Mouse (Mus musculus) lung, postnatal 0 days (tissue): ENCODE data around the gene Usb1.

Source experiments
- CTCF ChIP-seq: IDR thresholded peaks from 2 replicates; pipeline ENCODE4 v1.5.1; 2016; ENCODE audit warnings: antibody characterized with exemption, mild to moderate bottlenecking
- EP300 ChIP-seq: IDR thresholded peaks from 2 replicates; pipeline ENCODE4 v1.6.1; 2016; ENCODE audit warnings: antibody characterized with exemption, mild to moderate bottlenecking, control low read depth

DNA sequence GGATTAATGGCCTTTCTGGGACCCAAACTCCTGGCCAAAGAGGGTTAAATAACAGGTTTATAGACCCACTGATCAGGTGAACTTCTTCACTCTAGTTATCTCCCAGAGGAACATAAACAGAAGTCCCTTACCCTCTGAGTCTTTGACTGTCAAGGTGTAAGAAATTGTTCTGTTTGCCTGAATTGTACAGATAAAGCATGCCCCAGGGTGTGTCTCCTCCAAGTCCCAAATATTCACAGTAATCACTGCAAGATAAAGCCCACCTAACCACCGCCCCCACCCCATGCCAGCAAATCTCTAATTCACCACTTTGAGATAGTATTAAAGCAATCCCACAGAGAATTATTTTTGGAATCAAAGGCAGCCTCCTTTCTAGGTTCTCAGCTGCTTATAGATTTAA, 1.7 kb upstream of the Usb1 start:
- TF ChIP-seq CTCF = no peak
- no peak for TF ChIP-seq EP300
